Mouse (Mus musculus) kidney, postnatal 0 days (tissue): ENCODE data around the gene Cnfn. TPM values are rescaled to one million over a fixed set of nuclear protein-coding genes. Genes with fewer than 3 reads are reported as not detected.

ENCODE experiments used
- ATAC-seq: fragments of 200-750 bp; cut with Nextera tagmentation; replicated peaks from 2 replicates; pipeline ENCODE4 v1.8.0; 2017; ENCODE audit warnings: low read depth, moderate number of reproducible peaks, moderate TSS enrichment, moderate library complexity; ENCODE audit not compliant: low FRiP score
- DNase-seq: peaks from one replicate; pipeline ENCODE4 v3.0.0-alpha.2; 2016; ENCODE audit warnings: low spot score
- H3K27ac ChIP-seq: fragments of 300-500 bp; sonication (generic); 2 replicates; pipeline ENCODE4 v1.5.1; 2014; ENCODE audit warnings: mild to moderate bottlenecking
- H3K27me3 ChIP-seq: fragments of 300-500 bp; sonication (generic); 2 replicates; pipeline ENCODE4 v1.6.1; 2014; ENCODE audit warnings: low read length, mixed read lengths; ENCODE audit not compliant: insufficient read depth
- H3K36me3 ChIP-seq: fragments of 300-500 bp; sonication (generic); 2 replicates; pipeline ENCODE4 v1.6.1; 2014; ENCODE audit warnings: low read length, mixed read lengths; ENCODE audit not compliant: insufficient read depth
- H3K4me1 ChIP-seq: fragments of 300-500 bp; sonication (generic); replicated peaks from 2 replicates; pipeline ENCODE4 v1.6.1; 2014; ENCODE audit warnings: antibody characterized with exemption, low read length, mixed read lengths; ENCODE audit not compliant: insufficient read depth
- H3K4me2 ChIP-seq: fragments of 300-500 bp; sonication (generic); 2 replicates; pipeline ENCODE4 v1.6.1; 2014; ENCODE audit warnings: mild to moderate bottlenecking, low read length, moderate library complexity, mixed read lengths
- H3K4me3 ChIP-seq: fragments of 300-500 bp; sonication (generic); replicated peaks from 2 replicates; pipeline ENCODE4 v1.5.1; 2014; ENCODE audit warnings: low read depth, low read length
- H3K9ac ChIP-seq: fragments of 300-500 bp; sonication (generic); 2 replicates; pipeline ENCODE4 v1.6.1; 2014; ENCODE audit warnings: low read depth, low read length
- H3K9me3 ChIP-seq: fragments of 300-500 bp; sonication (generic); replicated peaks from 2 replicates; pipeline ENCODE4 v1.6.1; 2016; ENCODE audit warnings: low read length, inconsistent platforms, mixed read lengths
- CTCF ChIP-seq: IDR thresholded peaks from 2 replicates; pipeline ENCODE4 v1.5.1; 2016; ENCODE audit warnings: antibody characterized with exemption, low read depth, mild to moderate bottlenecking, moderate library complexity
- WGBS: fragments of 180-500 bp; shearing (Covaris S2); extraction: QIAGEN DNeasy Blood & Tissue Kit; methylation state at CpG from one replicate; pipeline ENCODE4 v1.1.7; 2014; 5-methylcytosine and 5-hydroxymethylcytosine counted together
- polyA plus RNA-seq: library from polyadenylated mRNA; unstranded; fragments of >200 nt; fragmentation: Nextera tagmentation; extraction: Ambion mirVana; gene quantifications from 2 replicates; pipeline ENCODE4 v1.2.1, GENCODE M21; 2015

The Cnfn gene
- polyA plus RNA-seq, 1 experiment from 2014 or later, result not detected

- H3K36me3 ChIP-seq, result peaks cover 28% of the 10 kb centered on the region
- DNase-seq (no peak), ATAC-seq (no peak)
- H3K9me3 ChIP-seq, result no peaks in the 10 kb centered on the region
- no peaks in the 10 kb centered on the region for H3K4me1 ChIP-seq
- 75% methylated on average over 19 of the region's 19 CpGs for WGBS
- H3K4me2 ChIP-seq, result no peak overlapping the region
- no peak overlapping the region for H3K9ac ChIP-seq
- H3K27ac ChIP-seq, result no peak overlapping the region
- H3K4me3 ChIP-seq, result no peak overlapping the region
- no peaks in the 10 kb centered on the region for H3K27me3 ChIP-seq
- no peak for TF ChIP-seq CTCF
Observed at GRCm38 (mm10) chr7:25358721-25359206, 10.8 kb downstream of the Cnfn start.

GRCm38 (mm10) chr7:25348861-25349260, 20.7 kb downstream of the Cnfn start:
- no peak for TF ChIP-seq CTCF
- H3K9me3 ChIP-seq, result no peaks in the 10 kb centered on the region
- DNase-seq (no peak), ATAC-seq (no peak)
- no peak overlapping the region for H3K27ac ChIP-seq
- H3K36me3 ChIP-seq, result peaks cover 51% of the 10 kb centered on the region
- no peak overlapping the region for H3K9ac ChIP-seq
- no peaks in the 10 kb centered on the region for H3K27me3 ChIP-seq
- H3K4me2 ChIP-seq, result no peak overlapping the region
- no peaks in the 10 kb centered on the region for H3K4me1 ChIP-seq
- no peak overlapping the region for H3K4me3 ChIP-seq
- 78% methylated on average over 8 of the region's 8 CpGs for whole genome bisulfite sequencing

GRCm38 (mm10) chr7:25341000-25341784, 28.3 kb downstream of the Cnfn start:
- DNase-seq (no peak), ATAC-seq (no peak)
- Histone ChIP-seq H3K9ac (no peak overlapping the region), H3K27me3 (no peaks in the 10 kb centered on the region), H3K4me3 (no peak overlapping the region), H3K27ac (no peak overlapping the region), H3K9me3 (no peaks in the 10 kb centered on the region), H3K36me3 (peaks cover 36% of the 10 kb centered on the region; the same call in 1 of the 2 replicates), H3K4me1 (no peaks in the 10 kb centered on the region), H3K4me2 (no peak overlapping the region)
- 84% methylated on average over 20 of the region's 20 CpGs for WGBS
- no peak for TF ChIP-seq CTCF

GRCm38 (mm10) chr7:25339329-25339728, 30.2 kb downstream of the Cnfn start:
- Histone ChIP-seq H3K27me3 (no peaks in the 10 kb centered on the region), H3K4me3 (no peak overlapping the region), H3K27ac (no peak overlapping the region), H3K9me3 (no peaks in the 10 kb centered on the region), H3K36me3 (peaks cover 50% of the 10 kb centered on the region), H3K9ac (no peak overlapping the region), H3K4me1 (no peaks in the 10 kb centered on the region), H3K4me2 (no peak overlapping the region)
- no peak for ATAC-seq
- WGBS, result 87% methylated on average over 9 of the region's 9 CpGs
- DNase-seq, result no peak
- no peak for TF ChIP-seq CTCF

GRCm38 (mm10) chr7:25334472-25334871, 35.1 kb downstream of the Cnfn start:
- no peak for TF ChIP-seq CTCF
- Histone ChIP-seq H3K27me3 (no peaks in the 10 kb centered on the region), H3K9ac (no peak overlapping the region), H3K4me3 (no peak overlapping the region), H3K9me3 (no peaks in the 10 kb centered on the region), H3K27ac (no peak overlapping the region), H3K4me1 (no peaks in the 10 kb centered on the region), H3K4me2 (no peak overlapping the region), H3K36me3 (peaks cover 32% of the 10 kb centered on the region)
- ATAC-seq (no peak), DNase-seq (no peak)
- WGBS, result 89% methylated on average over 12 of the region's 12 CpGs

- ATAC-seq (peak; percentile 69), DNase-seq (peak; percentile 94)
- WGBS, result 37% methylated on average over 16 of the region's 16 CpGs
- Histone ChIP-seq H3K27me3 (no peaks in the 10 kb centered on the region), H3K9me3 (no peaks in the 10 kb centered on the region), H3K9ac (no peak overlapping the region), H3K27ac (no peak overlapping the region), H3K4me2 (no peak overlapping the region), H3K36me3 (peaks cover 32% of the 10 kb centered on the region), H3K4me3 (no peak overlapping the region), H3K4me1 (no peaks in the 10 kb centered on the region)
- peak; percentile 87 for TF ChIP-seq CTCF
Observed at GRCm38 (mm10) chr7:25333596-25334307, 35.8 kb downstream of the Cnfn start.
